Mouse (Mus musculus) mesoderm, embryonic 11.5 days (tissue): ENCODE results near the gene Mical2.

ENCODE experiments used
- DNase-seq: peaks from one replicate; pipeline ENCODE4 v3.0.0-alpha.2; 2012; ENCODE audit warnings: low read depth, low spot score

Gene Mical2

GRCm38 (mm10) chr7:112208323-112209167 is 17.1 kb upstream of the Mical2 start:
- no peak for DNase-seq

- no peak for DNase-seq
Observed at GRCm38 (mm10) chr7:112209621-112210020, 16.0 kb upstream of the Mical2 start.

GRCm38 (mm10) chr7:112212921-112213721 is 12.5 kb upstream of the Mical2 start:
- no peak for DNase-seq

- DNase-seq, result no peak
Observed at GRCm38 (mm10) chr7:112215871-112216270, 9.8 kb upstream of the Mical2 start.

GRCm38 (mm10) chr7:112216720-112217119 is 8.9 kb upstream of the Mical2 start:
- DNase-seq, result no peak

GRCm38 (mm10) chr7:112217208-112217607 is 8.4 kb upstream of the Mical2 start:
- no peak for DNase-seq

GRCm38 (mm10) chr7:112222733-112223524 is 2.7 kb upstream of the Mical2 start:
- DNase-seq, result no peak

- DNase-seq, result no peak
Observed at GRCm38 (mm10) chr7:112224854-112225253, 802 bp upstream of the Mical2 start.

- DNase-seq, result peak; percentile 53
Observed at GRCm38 (mm10) chr7:112226446-112227265, 1.0 kb downstream of the Mical2 start.

GRCm38 (mm10) chr7:112227266-112227562 is 1.6 kb downstream of the Mical2 start:
- no peak for DNase-seq

- peak; percentile 62 for DNase-seq
Observed at GRCm38 (mm10) chr7:112228827-112229498, 3.3 kb downstream of the Mical2 start.

- no peak for DNase-seq
Observed at GRCm38 (mm10) chr7:112231731-112232130, 6.1 kb downstream of the Mical2 start.

- DNase-seq, result peak; percentile 68
Observed at GRCm38 (mm10) chr7:112233345-112234005, 7.8 kb downstream of the Mical2 start.

GRCm38 (mm10) chr7:112234410-112234809 is 8.8 kb downstream of the Mical2 start:
- no peak for DNase-seq

GRCm38 (mm10) chr7:112235493-112235892 is 9.8 kb downstream of the Mical2 start:
- no peak for DNase-seq

GRCm38 (mm10) chr7:112237211-112237610 is 11.6 kb downstream of the Mical2 start:
- no peak for DNase-seq

GRCm38 (mm10) chr7:112237868-112238267 is 12.2 kb downstream of the Mical2 start:
- no peak for DNase-seq

- DNase-seq, result no peak
Observed at GRCm38 (mm10) chr7:112238768-112239728, 13.4 kb downstream of the Mical2 start.

GRCm38 (mm10) chr7:112240748-112241147 is 15.1 kb downstream of the Mical2 start:
- no peak for DNase-seq
